25 mouse cellular contexts compared by ENCODE assay signal in genomic region chr1:193522007-193522406, GRCm38 (mm10).
DNase-seq lines count a peak whose midpoint lies in the region; ATAC-seq and TF ChIP-seq lines count a peak whose summit lies in the region.
"Had no signal": no experiment of that assay in that cellular context is flagged by ENCODE, and none has a peak within 500 bp of the region (broad histone marks: within the 10 kb centered on the region; RNA-seq: fewer than 3 reads in every experiment).

No protein-coding gene starts in this region.

- 50% methylated on average over 2 of the region's 2 CpGs for WGBS in lung, embryonic 14.5 days
- 56% methylated on average over 2 of the region's 2 CpGs for WGBS in lung, postnatal 0 days
- WGBS in embryonic facial prominence, embryonic 11.5 days = 55% methylated on average over 2 of the region's 2 CpGs
- 55% methylated on average over 2 of the region's 2 CpGs for WGBS in limb, embryonic 15.5 days

- no peak for TF ChIP-seq CTCF in lung, embryonic 14.5 days (IDR thresholded peaks at IDR 0.05; ENCODE audit: low read depth)
- TF ChIP-seq CTCF in lung, postnatal 0 days (IDR thresholded peaks at IDR 0.05) = no peak

- no peaks in the 10 kb centered on the region for H3K27me3 ChIP-seq in lung, embryonic 14.5 days (ENCODE audit: insufficient read depth, low read length)
- no peaks in the 10 kb centered on the region for H3K27me3 ChIP-seq in lung, postnatal 0 days (replicated peaks; ENCODE audit: insufficient read depth, low read length)
- H3K27me3 ChIP-seq in embryonic facial prominence, embryonic 11.5 days (ENCODE audit: control insufficient read depth, insufficient read depth, low read length) = no peaks in the 10 kb centered on the region
- no peaks in the 10 kb centered on the region for H3K27me3 ChIP-seq in limb, embryonic 15.5 days
- H3K27me3 ChIP-seq: forebrain, embryonic 13.5 days; liver, embryonic 15.5 days had no signal

- 0 out of 2 replicates have a peak, but pooled peaks have one; percentile 31 for ATAC-seq in lung, embryonic 14.5 days (ENCODE audit: insufficient read depth)
- ATAC-seq in lung, postnatal 0 days = no peak
- no peak for ATAC-seq in embryonic facial prominence, embryonic 11.5 days (replicated peaks; ENCODE audit: insufficient number of reproducible peaks, low FRiP score, low TSS enrichment, low read depth)
- ATAC-seq in limb, embryonic 15.5 days (ENCODE audit: insufficient number of reproducible peaks, low FRiP score, low TSS enrichment, low read depth) = 0 out of 2 replicates have a peak, but pooled peaks have one; percentile 40
- ATAC-seq: activated CD4-positive, CD25-positive, alpha-beta regulatory T cell, adult 4 months; forebrain, embryonic 13.5 days; hindbrain, postnatal 0 days; intestine, embryonic 16.5 days had no signal

- H3K4me1 ChIP-seq in lung, embryonic 14.5 days (ENCODE audit: insufficient read depth) = peaks cover 4% of the 10 kb centered on the region; the same call in 1 of the 2 replicates
- no peaks in the 10 kb centered on the region for H3K4me1 ChIP-seq in lung, postnatal 0 days (ENCODE audit: insufficient read depth, low read depth, low read length)
- no peaks in the 10 kb centered on the region for H3K4me1 ChIP-seq in embryonic facial prominence, embryonic 11.5 days (ENCODE audit: control insufficient read depth, insufficient read depth, low read length)
- H3K4me1 ChIP-seq in limb, embryonic 15.5 days = peaks cover 18% of the 10 kb centered on the region
- H3K4me1 ChIP-seq: forebrain, embryonic 13.5 days; liver, embryonic 15.5 days had no signal

- no peak overlapping the region for H3K27ac ChIP-seq in lung, embryonic 14.5 days (ENCODE audit: low read depth)
- H3K27ac ChIP-seq in lung, postnatal 0 days (ENCODE audit: low read length) = no peak overlapping the region
- no peak overlapping the region for H3K27ac ChIP-seq in embryonic facial prominence, embryonic 11.5 days (replicated peaks; ENCODE audit: low read depth, low read length)
- H3K27ac ChIP-seq in limb, embryonic 15.5 days = 0 out of 2 replicates have a peak overlapping the region, but pooled peaks have one; percentile 38
- H3K27ac ChIP-seq: forebrain, embryonic 13.5 days; gastrocnemius, adult 2 months; hindbrain, embryonic 10.5 days; hindbrain, postnatal 0 days; liver, embryonic 15.5 days; macrophage; midbrain, embryonic 10.5 days had no signal

- H3K36me3 ChIP-seq in lung, embryonic 14.5 days (ENCODE audit: insufficient read depth) = no peaks in the 10 kb centered on the region
- H3K36me3 ChIP-seq in lung, postnatal 0 days (ENCODE audit: insufficient read depth, low read length) = no peaks in the 10 kb centered on the region
- no peaks in the 10 kb centered on the region for H3K36me3 ChIP-seq in embryonic facial prominence, embryonic 11.5 days (replicated peaks; ENCODE audit: control insufficient read depth, insufficient read depth, low read depth, low read length)
- H3K36me3 ChIP-seq in limb, embryonic 15.5 days = no peaks in the 10 kb centered on the region
- H3K36me3 ChIP-seq: G1E; hindbrain, embryonic 10.5 days; liver, embryonic 15.5 days; midbrain, embryonic 10.5 days had no signal

- H3K9ac ChIP-seq in lung, embryonic 14.5 days = no peak overlapping the region
- H3K9ac ChIP-seq in lung, postnatal 0 days (replicated peaks; ENCODE audit: low read depth) = no peak overlapping the region
- H3K9ac ChIP-seq in embryonic facial prominence, embryonic 11.5 days (replicated peaks; ENCODE audit: low read length) = no peak overlapping the region
- no peak overlapping the region for H3K9ac ChIP-seq in limb, embryonic 15.5 days
- H3K9ac ChIP-seq: forebrain, embryonic 13.5 days; liver, embryonic 15.5 days had no signal

- no peak overlapping the region for H3K4me3 ChIP-seq in lung, embryonic 14.5 days (ENCODE audit: low read depth, low read length)
- no peak overlapping the region for H3K4me3 ChIP-seq in lung, postnatal 0 days (ENCODE audit: low read depth, low read length)
- H3K4me3 ChIP-seq in embryonic facial prominence, embryonic 11.5 days (ENCODE audit: low read depth, low read length) = no peak overlapping the region
- H3K4me3 ChIP-seq in limb, embryonic 15.5 days = no peak overlapping the region
- H3K4me3 ChIP-seq: forebrain, embryonic 13.5 days; gastrocnemius, adult 2 months; hindbrain, embryonic 10.5 days; liver, embryonic 15.5 days; midbrain, embryonic 10.5 days had no signal

- no peak for DNase-seq in lung, embryonic 14.5 days
- no peak for DNase-seq in lung, postnatal 0 days (ENCODE audit: low spot score)
- DNase-seq in embryonic facial prominence, embryonic 11.5 days (ENCODE audit: low spot score) = peak; percentile 28
- DNase-seq in cerebellum, postnatal 14 days = no peak
- no peak for DNase-seq in cerebellum, postnatal 4 days (ENCODE audit: low spot score in 2 of 2)
- no peak for DNase-seq in heart, adult 9 months (ENCODE audit: low spot score in 2 of 2)
- DNase-seq: adrenal gland, adult 8-10 months; cerebellum, adult 18-20 months; cerebellum, postnatal 25 days; embryo, embryonic 11 days; gastrocnemius, adult 2 months; kidney, postnatal 25 days; liver; thymus, postnatal 36 days had no signal

- no peak overlapping the region for H3K4me2 ChIP-seq in lung, embryonic 14.5 days
- no peak overlapping the region for H3K4me2 ChIP-seq in lung, postnatal 0 days (replicated peaks; ENCODE audit: low read depth, low read length)
- H3K4me2 ChIP-seq in embryonic facial prominence, embryonic 11.5 days (ENCODE audit: low read depth, low read length) = no peak overlapping the region
- no peak overlapping the region for H3K4me2 ChIP-seq in limb, embryonic 15.5 days
- H3K4me2 ChIP-seq: forebrain, embryonic 13.5 days; heart, embryonic 11.5 days; liver, embryonic 15.5 days had no signal

- TF ChIP-seq EP300 in lung, postnatal 0 days (IDR thresholded peaks at IDR 0.05) = no peak

- no peaks in the 10 kb centered on the region for H3K9me3 ChIP-seq in lung, embryonic 14.5 days (ENCODE audit: low read depth, low read length)
- no peaks in the 10 kb centered on the region for H3K9me3 ChIP-seq in lung, postnatal 0 days (ENCODE audit: low read length)
- H3K9me3 ChIP-seq in embryonic facial prominence, embryonic 11.5 days (replicated peaks; ENCODE audit: control insufficient read depth, low read length) = no peaks in the 10 kb centered on the region
- H3K9me3 ChIP-seq in limb, embryonic 15.5 days = no peaks in the 10 kb centered on the region
- H3K9me3 ChIP-seq: forebrain, embryonic 13.5 days; G1E; hindbrain, embryonic 10.5 days; liver, embryonic 15.5 days; midbrain, embryonic 10.5 days had no signal

Comparison
In these comparisons a context has a peak if more than half of its experiments do, and no peak if none do; other contexts are left out.
1. ATAC-seq: peak in lung, embryonic 14.5 days (single experiment) and limb, embryonic 15.5 days (single experiment); none in lung, postnatal 0 days (single experiment) and embryonic facial prominence, embryonic 11.5 days (single experiment).